Mouse (Mus musculus) B cell, adult 62 days (primary cell): ENCODE data around the gene Stk11ip. TPM values are rescaled to one million over a fixed set of nuclear protein-coding genes. Genes with fewer than 3 reads are reported as not detected.

ENCODE experiments used
- total RNA-seq: library from RNA; stranded (reverse); gene quantifications from 4 replicates; pipeline ENCODE4 v1.2.4, GENCODE M21; 2023

Stk11ip gene
- total RNA-seq, result 253 to 278 TPM (median 258 TPM) in 4 replicates

DNA sequence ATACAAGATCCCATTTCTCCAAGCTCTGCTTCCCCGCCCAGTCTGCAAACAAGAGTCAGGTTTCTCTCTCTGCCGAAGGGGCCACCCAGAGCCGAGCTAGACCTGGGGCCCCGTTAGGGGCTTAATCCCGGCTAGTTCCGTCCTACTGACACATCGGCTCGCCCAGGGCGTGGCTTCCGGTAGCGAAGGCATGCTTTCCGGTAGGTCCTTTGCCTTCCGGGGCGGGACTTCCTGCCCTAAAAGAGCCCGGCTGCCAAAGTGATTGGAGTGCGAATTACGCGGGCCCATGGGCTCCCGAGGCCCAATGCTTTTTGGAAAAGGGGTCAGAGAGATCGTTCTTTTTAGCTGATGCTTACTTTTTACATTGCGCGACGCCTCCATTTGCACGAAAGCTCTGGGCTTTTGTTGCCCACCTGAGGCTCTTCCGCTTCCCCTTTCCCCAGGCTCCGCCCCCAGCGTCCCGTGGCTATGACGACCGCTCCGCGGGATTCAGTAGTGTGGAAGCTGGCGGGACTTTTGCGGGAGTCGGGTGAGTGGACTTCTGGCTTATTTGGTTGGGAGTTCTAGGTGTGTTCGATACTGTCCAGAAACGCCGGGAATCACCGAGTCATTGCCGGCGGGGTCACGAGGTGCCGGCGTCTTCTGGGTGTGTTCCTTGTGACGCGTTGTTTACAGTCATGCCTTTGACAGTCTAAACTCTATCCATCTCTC, at the start of gene Stk11ip:
Stk11ip (plus strand) TSS at position 209 of the 711 bp plus-strand sequence.

DNA sequence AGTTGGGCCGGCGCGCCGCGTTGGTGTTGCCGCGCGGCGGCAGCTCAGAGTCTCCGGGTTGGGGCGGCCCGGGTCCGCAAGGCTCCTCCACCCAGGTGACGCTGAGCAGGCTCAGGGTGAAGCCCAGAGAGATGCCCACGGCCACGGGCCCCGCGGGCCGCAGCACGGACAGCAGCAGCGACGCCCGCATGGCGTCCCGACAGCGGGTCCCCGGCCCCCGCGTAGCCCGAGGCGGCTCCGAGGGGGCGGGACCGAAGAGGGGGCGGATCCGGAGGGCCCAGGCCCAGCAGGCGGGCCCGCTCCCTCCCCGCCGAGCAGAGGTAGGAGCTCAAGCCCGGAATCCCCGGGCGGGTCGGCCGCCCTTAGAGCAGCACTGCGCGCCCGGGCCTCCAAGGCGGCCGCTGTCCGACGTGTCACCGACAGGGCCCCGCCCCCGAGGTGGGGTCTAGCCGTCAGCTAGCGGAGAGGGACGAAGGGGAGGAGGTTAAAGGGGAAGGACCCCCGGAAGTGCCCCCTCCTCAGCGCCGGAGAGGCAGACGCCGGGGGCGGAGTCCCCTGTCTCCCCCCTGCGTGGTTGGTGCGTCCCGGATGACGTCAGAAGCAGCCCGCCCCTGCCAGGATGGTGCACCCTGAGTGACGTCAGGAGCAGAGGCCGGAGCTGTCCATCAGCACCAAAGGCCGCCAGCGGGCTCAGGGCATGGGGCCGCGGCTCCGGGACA, 42.3 kb upstream of the Stk11ip start, which contains the start of the genes Chpf and Tmem198:
Chpf (minus strand) TSS at position 392 of the 719 bp plus-strand sequence.
Tmem198 (plus strand) TSS at position 617 of the 719 bp plus-strand sequence.

DNA sequence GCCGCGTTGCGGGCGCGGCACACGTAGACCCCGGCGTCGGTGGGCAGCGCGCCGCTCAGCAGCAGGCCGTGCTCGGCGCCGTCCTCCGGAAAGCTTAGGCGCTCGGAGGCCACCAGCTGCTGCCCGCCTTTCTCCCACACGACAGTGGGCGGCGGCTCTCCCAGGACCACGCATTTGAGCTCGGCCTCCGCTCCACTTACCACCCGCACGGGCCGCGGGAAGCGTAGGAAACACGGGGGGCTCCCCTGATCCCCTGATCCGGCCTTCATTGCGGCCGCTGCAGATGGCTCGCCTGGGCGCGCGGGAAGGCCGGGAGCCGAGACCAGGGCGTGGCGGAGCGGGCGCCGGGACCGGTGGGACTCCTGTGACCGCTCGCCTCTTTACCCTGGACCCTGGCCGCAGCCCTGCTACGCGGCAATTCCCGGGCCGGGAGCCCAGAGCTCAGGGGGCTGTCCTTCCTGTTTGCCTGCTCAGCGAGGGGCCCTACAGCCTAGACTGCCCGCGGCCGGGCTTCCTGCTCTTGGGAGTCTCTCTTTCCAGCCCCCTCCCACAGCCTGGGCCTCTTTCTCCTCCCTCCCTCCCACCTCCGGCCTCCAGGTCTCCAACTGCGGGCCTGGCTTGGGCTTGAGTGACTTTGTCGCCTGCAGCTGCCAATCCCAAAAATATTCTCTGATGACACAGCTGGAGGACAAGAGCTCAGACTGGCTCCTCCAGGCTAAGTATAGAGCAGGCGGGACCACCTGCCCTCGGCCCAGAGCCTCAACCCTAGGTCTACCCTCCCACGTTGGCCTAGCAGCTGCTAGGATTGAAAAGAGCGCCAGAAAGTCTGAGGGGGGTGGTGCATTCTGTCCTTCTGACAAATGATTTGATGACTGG, 15.1 kb upstream of the Stk11ip start, which contains the start of gene Obsl1:
Obsl1 (minus strand) TSS at position 497 of the 876 bp plus-strand sequence.

GRCm38 (mm10) chr1:75507006-75507405, 14.3 kb upstream of the Stk11ip start, which contains the start of gene Inha:
TSS of gene Inha (plus strand) at chr1:75507077.

DNA sequence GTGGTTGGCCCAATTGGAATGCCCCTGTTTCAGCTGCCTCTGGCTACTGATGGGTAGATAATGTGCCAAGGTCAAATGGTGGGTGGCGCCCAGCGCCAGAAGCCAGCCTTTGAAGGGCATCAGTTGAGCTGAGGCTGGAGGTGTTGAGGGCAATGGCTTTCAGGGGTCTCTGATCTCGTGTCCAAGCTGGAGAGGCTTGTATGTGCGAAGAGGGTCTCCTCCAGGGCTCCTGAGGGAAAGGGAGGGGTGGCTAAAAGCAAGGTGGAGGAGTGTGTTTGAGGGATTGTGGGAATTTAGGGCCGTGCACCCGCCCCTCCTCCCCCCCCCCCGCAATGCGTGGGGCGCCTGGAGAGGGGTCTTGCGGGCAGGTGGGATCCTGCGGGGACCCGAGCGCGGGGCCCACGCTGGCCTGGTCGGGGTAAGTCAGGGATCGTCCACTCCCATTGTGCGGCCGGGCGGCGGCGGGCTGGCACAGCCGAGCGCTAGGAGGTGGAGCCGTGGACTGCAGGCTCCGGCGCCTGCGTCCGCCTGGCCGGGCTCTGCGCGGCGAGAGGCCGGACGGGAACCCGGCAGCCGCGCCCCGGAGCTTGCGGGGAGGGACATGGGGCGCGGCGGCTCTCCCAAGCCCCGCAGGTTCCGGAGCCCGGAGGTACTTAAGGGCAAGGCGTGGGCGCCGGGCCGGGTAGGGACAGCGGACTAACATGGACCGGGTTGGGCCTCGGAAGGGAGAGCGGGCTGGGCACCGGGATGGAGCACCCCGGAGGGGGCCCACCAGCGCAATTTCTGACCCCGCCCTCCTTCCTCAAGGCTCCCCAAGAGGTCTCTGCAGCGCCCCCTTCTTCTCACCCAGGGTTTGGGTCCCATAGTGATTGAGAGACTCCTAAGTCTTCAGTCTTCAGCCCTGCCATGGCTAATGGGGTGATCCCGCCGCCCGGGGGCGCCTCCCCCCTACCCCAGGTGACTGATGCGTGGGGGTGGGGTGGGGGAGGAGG, 24.9 kb downstream of the Stk11ip start, which contains the start of gene Slc4a3:
Slc4a3 (plus strand) TSS at position 302 of the 992 bp plus-strand sequence.

Other genes with a start within 250 kb of the Stk11ip start
- gene Resp18, start 243.1 kb upstream of the Stk11ip start, total RNA-seq, result not detected in 4 replicates
- gene Dnpep, start 203.5 kb upstream of the Stk11ip start, total RNA-seq, result 48.7 to 54.7 TPM (median 50.8 TPM) in 4 replicates
- not detected in 4 replicates for gene Des, start 161.2 kb upstream of the Stk11ip start, total RNA-seq
- not detected in 4 replicates for gene Speg, start 146.2 kb upstream of the Stk11ip start, total RNA-seq
- gene Gmppa, start 85.6 kb upstream of the Stk11ip start, total RNA-seq, result 49.9 to 75.1 TPM (median 61.8 TPM) in 4 replicates
- gene Asic4, start 71.1 kb upstream of the Stk11ip start, total RNA-seq, result not detected in 4 replicates
- gene Chpf, start 42.2 kb upstream of the Stk11ip start, total RNA-seq, result 23.0 to 27.0 TPM (median 24.7 TPM) in 4 replicates
- gene Tmem198, start 42.0 kb upstream of the Stk11ip start, total RNA-seq, result 3.5 to 6.0 TPM (median 4.0 TPM) in 4 replicates
- gene Obsl1, start 15.1 kb upstream of the Stk11ip start, total RNA-seq, result 0.48 TPM in 1 of 4 replicates, not detected in the others
- not detected in 4 replicates for gene Inha, start 14.5 kb upstream of the Stk11ip start, total RNA-seq
- 0.47 to 1.0 TPM (median 0.66 TPM) in 4 replicates for gene Slc4a3, start 24.7 kb downstream of the Stk11ip start, total RNA-seq